Mouse (Mus musculus) stomach, postnatal 0 days (tissue): ENCODE measurements around the gene Mrpl20. TPM values are rescaled to one million over a fixed set of nuclear protein-coding genes. Genes with fewer than 3 reads are reported as not detected.

Experiments used
- ATAC-seq: fragments of 200-750 bp; cut with Nextera tagmentation; 2 replicates; pipeline ENCODE4 v1.8.0; 2017; ENCODE audit not compliant: low FRiP score, low TSS enrichment
- DNase-seq: peaks from one replicate; pipeline ENCODE4 v3.0.0-alpha.2; 2016; ENCODE audit warnings: low spot score
- H3K27ac ChIP-seq: fragments of 300-500 bp; sonication (generic); replicated peaks from 2 replicates; pipeline ENCODE4 v1.5.1; 2014; ENCODE audit warnings: mild to moderate bottlenecking, control low read depth
- H3K27me3 ChIP-seq: fragments of 300-500 bp; sonication (generic); 2 replicates; pipeline ENCODE4 v1.6.1; 2014; ENCODE audit warnings: low read length; ENCODE audit not compliant: control insufficient read depth, insufficient read depth
- H3K36me3 ChIP-seq: fragments of 300-500 bp; sonication (generic); 2 replicates; pipeline ENCODE4 v1.6.1; 2014; ENCODE audit warnings: low read length, mixed read lengths; ENCODE audit not compliant: control insufficient read depth, insufficient read depth
- H3K4me1 ChIP-seq: fragments of 300-500 bp; sonication (generic); replicated peaks from 2 replicates; pipeline ENCODE4 v1.6.1; 2014; ENCODE audit warnings: antibody characterized with exemption; ENCODE audit not compliant: control insufficient read depth, insufficient read depth
- H3K4me2 ChIP-seq: fragments of 300-500 bp; sonication (generic); replicated peaks from 2 replicates; pipeline ENCODE4 v1.6.1; 2014; ENCODE audit warnings: low read depth, mild to moderate bottlenecking, control low read depth, moderate library complexity
- H3K4me3 ChIP-seq: fragments of 300-500 bp; sonication (generic); 2 replicates; pipeline ENCODE4 v1.5.1; 2014; ENCODE audit warnings: low read depth, low read length, control low read depth
- H3K9ac ChIP-seq: fragments of 300-500 bp; sonication (generic); 2 replicates; pipeline ENCODE4 v1.6.1; 2014; ENCODE audit warnings: mild to moderate bottlenecking, low read length, control low read depth, mixed read lengths
- H3K9me3 ChIP-seq: fragments of 300-500 bp; sonication (generic); 2 replicates; pipeline ENCODE4 v1.6.1; 2016; ENCODE audit warnings: low read length; ENCODE audit not compliant: control insufficient read depth
- CTCF ChIP-seq: IDR thresholded peaks from 2 replicates; pipeline ENCODE4 v1.5.1; 2016; ENCODE audit warnings: antibody characterized with exemption, low read depth, mild to moderate bottlenecking, moderate library complexity
- EP300 ChIP-seq: optimal IDR thresholded peaks from 2 replicates; pipeline ENCODE3; 2016; ENCODE audit warnings: antibody characterized with exemption
- WGBS: fragments of 180-500 bp; shearing (Covaris S2); extraction: QIAGEN DNeasy Blood & Tissue Kit; methylation state at CpG from one replicate; pipeline ENCODE4 v1.1.7; 2014; 5-methylcytosine and 5-hydroxymethylcytosine counted together
- polyA plus RNA-seq: library from polyadenylated mRNA; unstranded; fragments of >200 nt; fragmentation: Nextera tagmentation; extraction: Ambion mirVana; gene quantifications from 2 replicates; pipeline ENCODE4 v1.2.1, GENCODE M21; 2015

Gene Mrpl20
- polyA plus RNA-seq, 1 experiment from 2014 or later, result 240 TPM

GRCm38 (mm10) chr4:155793730-155794129 is 8.9 kb upstream of the Mrpl20 start:
- no peak overlapping the region for H3K9ac ChIP-seq
- no peaks in the 10 kb centered on the region for H3K27me3 ChIP-seq
- H3K4me2 ChIP-seq, result no peak overlapping the region
- no peaks in the 10 kb centered on the region for H3K36me3 ChIP-seq
- ATAC-seq (no peak), DNase-seq (no peak)
- 59% methylated on average over 2 of the region's 2 CpGs for WGBS
- no peaks in the 10 kb centered on the region for H3K9me3 ChIP-seq
- no peak overlapping the region for H3K4me3 ChIP-seq
- H3K4me1 ChIP-seq, result no peaks in the 10 kb centered on the region
- TF ChIP-seq CTCF (no peak), EP300 (no peak)
- no peak overlapping the region for H3K27ac ChIP-seq

GRCm38 (mm10) chr4:155802075-155802474 is 603 bp upstream of the Mrpl20 start:
- H3K27me3 ChIP-seq, result no peaks in the 10 kb centered on the region
- no peak overlapping the region for H3K27ac ChIP-seq
- no peak overlapping the region for H3K4me3 ChIP-seq
- no peak for ATAC-seq
- H3K4me2 ChIP-seq, result no peak overlapping the region
- 94% methylated on average over 1 of the region's 1 CpGs for WGBS
- no peak for TF ChIP-seq EP300
- TF ChIP-seq CTCF, result no peak
- H3K36me3 ChIP-seq, result no peaks in the 10 kb centered on the region; the same call in 1 of the 2 replicates
- no peak overlapping the region for H3K9ac ChIP-seq
- 0 out of 2 replicates have a peak, but pooled peaks cover 3% of the 10 kb centered on the region for H3K4me1 ChIP-seq
- H3K9me3 ChIP-seq, result no peaks in the 10 kb centered on the region
- no peak for DNase-seq

- Histone ChIP-seq H3K4me2 (peak overlapping the region; percentile 76), H3K27me3 (no peaks in the 10 kb centered on the region), H3K4me3 (peak overlapping the region; percentile 89), H3K36me3 (peaks cover 6% of the 10 kb centered on the region), H3K9ac (peak overlapping the region; percentile 87), H3K27ac (peak overlapping the region; percentile 88), H3K9me3 (no peaks in the 10 kb centered on the region), H3K4me1 (0 out of 2 replicates have a peak, but pooled peaks cover 3% of the 10 kb centered on the region)
- DNase-seq (peak; percentile 95), ATAC-seq (peak; percentile 98)
- TF ChIP-seq CTCF (no peak), EP300 (no peak)
- WGBS, result 0% methylated on average over 58 of the region's 58 CpGs
Observed at GRCm38 (mm10) chr4:155803340-155804041, 813 bp downstream of the Mrpl20 start.

DNA sequence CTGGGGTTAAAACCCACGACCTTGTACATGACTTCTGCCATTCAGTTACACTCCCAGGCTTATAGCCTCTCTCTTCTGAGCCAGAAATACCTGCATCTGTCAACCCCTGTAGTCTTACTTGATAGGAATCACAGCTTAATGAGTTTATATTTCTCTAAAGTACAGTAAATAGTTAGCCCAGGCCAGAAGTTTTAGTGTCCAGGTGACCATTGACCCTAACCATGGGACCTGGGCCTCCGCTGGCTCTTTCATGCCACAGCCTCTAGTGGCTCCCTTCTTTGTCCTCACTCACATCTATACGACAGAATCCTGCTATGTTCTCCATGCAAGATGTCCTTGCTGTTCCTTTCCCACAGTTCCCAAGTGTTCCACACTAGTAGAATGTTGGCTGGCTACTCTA is 5.2 kb downstream of the Mrpl20 start:
- Histone ChIP-seq H3K27me3 (no peaks in the 10 kb centered on the region), H3K36me3 (peaks cover 16% of the 10 kb centered on the region), H3K27ac (no peak overlapping the region), H3K9ac (no peak overlapping the region), H3K4me1 (0 out of 2 replicates have a peak, but pooled peaks cover 3% of the 10 kb centered on the region), H3K9me3 (no peaks in the 10 kb centered on the region), H3K4me2 (no peak overlapping the region), H3K4me3 (no peak overlapping the region)
- ATAC-seq (no peak), DNase-seq (no peak)
- TF ChIP-seq EP300 (no peak), CTCF (no peak)
- WGBS, result 89% methylated on average over 3 of the region's 3 CpGs

DNA sequence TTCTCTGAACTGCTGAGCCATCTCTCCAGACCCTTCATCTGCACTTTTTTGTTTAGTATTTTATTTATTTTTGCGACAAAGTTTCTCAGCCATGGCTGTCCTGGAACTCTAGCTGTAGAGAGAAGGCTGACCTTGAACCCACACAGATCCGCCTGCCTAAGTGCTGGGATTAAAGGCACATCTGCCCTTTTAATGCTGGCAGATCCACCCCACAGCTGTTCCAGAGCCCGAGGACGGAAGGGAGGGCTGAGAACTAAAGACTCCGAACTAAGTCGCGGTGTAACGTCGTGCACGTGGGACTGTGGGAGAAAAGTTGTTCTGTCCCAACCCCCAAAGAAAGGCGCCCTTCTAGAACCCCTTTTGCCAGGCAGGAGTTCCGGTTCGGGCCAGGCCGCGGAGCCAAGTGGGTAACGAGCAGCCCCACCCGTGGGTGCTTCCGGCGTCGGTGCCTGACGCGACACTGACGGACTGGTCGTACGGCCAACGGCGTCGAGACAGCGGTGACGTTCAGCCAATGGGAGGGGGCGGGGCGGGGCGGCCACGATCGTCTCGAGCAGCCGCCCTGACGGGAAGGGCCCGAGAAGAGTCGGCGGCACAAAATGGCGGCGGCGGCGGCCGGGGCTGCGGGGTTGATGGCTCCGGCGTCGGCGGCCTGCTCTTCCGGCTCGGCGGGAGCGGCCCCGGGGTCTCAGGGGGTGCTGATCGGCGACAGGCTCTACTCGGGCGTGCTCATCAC is 9.4 kb downstream of the Mrpl20 start, which contains the start of gene Ccnl2:
Gene Ccnl2, plus strand, starts transcription at position 561 of the 736 bp plus-strand sequence.
- ATAC-seq (peak; percentile 99), DNase-seq (peak; percentile 98)
- Histone ChIP-seq H3K9ac (peak within 1 kb of the TSS; percentile 100), H3K4me3 (peak within 1 kb of the TSS; percentile 99), H3K4me2 (peak within 1 kb of the TSS; percentile 80), H3K27ac (peak within 1 kb of the TSS; percentile 95), H3K4me1 (0 out of 2 replicates have a peak, but pooled peaks cover 4% of the 10 kb centered on the region), H3K9me3 (no peaks in the 10 kb centered on the region), H3K27me3 (no peaks in the 10 kb centered on the region), H3K36me3 (peaks cover 27% of the 10 kb centered on the region)
- under 1% methylated on average over 59 of the region's 60 CpGs for WGBS
- peak; percentile 21; the same call in 1 of the 2 replicates for TF ChIP-seq CTCF
- TF ChIP-seq EP300, result peak; percentile 95
